Mouse (Mus musculus): ENCODE data around the gene Mrpl52. TPM values are rescaled to one million over a fixed set of nuclear protein-coding genes. Genes with fewer than 3 reads are reported as not detected.

Mrpl52 gene
- total RNA-seq, 2 experiments from 2014 or later = 143 to 155 TPM

DNA sequence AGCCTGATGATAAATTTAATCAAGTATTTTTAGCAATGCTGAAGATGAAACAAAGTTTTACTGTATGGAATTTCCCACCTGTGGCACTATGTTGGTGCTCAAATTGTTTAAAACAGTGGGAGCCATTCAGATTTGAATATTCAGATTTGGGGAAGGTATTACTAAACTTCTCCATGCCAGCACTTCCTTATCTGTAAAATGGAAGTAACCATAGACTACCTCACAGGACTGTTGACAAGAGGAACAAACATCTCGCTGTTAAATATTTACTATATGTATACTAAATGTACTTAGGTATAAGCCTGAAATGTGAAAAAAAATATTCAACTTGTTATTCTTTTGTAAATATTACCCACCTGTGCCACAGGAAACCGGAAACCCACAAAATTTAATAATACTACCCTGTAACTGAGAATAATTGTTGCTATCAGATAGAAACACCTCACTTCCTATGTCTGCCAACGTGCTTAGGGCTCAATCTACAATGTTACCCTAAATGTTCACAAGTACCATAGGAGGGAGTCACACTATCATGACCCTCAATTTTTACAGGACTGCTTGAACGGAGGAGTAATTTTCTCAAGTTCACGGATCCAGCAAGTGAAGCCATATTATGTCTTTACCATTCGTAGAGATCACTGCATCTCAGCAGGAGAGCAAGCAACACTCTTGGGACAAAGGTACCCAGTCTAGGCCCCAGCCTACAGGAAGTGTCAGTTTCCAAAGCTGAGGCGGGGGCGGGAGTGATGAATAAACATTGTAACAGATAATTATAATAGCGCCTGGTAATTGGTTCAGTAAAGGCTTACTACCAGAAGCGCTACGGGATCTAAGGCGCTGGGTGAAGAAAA lies 36.6 kb downstream of the Mrpl52 start:
- intact Hi-C loops (cut with DNase I) = no loop called here
- no peak for DNase-seq

DNA sequence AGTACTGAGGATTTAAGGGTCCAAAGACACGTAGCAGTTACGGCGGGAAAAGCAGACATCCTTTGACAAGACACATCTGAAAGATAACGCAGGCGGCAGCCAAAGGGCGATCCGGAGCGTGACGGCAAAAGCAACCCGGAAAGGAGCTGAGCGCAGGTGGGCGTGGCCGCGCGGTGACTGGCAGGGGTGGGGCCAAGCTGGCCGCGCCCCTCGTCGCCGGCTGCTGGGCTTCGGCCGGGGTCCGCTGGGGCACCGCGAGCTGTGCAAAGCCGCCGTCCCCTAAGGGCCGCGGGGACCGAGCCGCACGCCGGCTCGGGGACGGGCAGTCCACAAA lies 37.2 kb downstream of the Mrpl52 start, which contains the start of gene Lrp10:
Gene Lrp10, plus strand, starts transcription at position 179 of the 334 bp plus-strand sequence.
- intact Hi-C loops (cut with DNase I) = loop anchor here (1.0 kb wide), 1 partner anchor 30 kb away; no protein-coding TSS in a partner anchor
- DNase-seq = peak; percentile 91 to 92

DNA sequence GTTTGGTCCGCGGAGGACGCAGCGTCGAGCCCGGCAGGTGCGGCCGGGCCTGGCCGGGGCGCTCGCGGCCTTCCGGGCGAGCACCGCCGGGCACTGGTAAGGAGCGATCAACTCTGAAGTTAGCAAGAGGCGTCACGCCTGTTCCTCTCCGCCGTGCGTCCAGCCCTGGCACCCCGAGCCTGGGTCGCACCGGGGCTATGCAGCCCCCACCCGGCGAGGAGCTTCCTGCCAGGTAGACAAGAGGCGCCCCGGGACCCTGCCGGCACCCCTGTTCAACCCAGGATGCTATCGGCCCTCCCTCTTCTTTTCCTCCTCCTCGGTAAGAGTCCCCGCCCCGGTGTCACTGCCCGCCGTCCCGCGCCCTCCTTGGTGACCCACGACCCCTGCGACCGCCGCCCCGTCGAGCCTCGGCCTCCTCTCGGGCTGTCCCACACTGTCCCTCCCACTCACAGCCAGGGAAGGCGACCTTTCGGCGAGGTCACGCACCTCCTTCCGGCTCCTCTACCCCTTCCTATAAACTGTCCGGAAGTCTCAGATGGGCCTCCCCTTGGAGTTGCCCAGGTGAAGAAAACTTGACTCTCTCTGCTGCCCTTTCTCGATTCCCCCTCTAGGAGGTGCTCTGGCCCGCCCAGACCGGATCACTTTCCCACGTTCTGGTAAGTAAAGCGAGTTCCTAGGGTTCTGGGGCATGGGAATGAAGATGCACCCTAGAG lies 37.7 kb downstream of the Mrpl52 start:
- intact Hi-C loops (cut with DNase I) = loop anchor here (1.0 kb wide), 1 partner anchor 30 kb away; no protein-coding TSS in a partner anchor
- peak; percentile 75 to 80 for DNase-seq

DNA sequence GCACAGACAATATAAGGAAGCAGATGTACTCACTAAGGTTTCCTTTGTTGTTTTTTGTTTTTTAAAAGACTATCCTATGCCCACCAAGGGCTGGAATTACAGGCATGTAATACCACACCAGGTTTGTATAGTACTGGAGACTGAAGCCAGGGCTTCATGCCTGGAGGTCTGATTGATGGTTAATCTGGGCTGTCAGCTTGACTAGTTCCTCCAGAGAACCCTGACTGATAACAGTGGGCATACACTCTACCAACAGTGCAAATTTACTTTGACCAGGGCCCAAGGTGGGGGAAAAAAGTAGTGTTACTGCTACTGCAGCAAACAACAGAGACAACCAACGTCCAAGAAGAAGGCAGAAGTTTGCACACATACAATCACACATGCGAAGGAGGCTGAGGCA lies 44.8 kb downstream of the Mrpl52 start:
- DNase-seq = no peak
- intact Hi-C loops (cut with DNase I) = no loop called here

DNA sequence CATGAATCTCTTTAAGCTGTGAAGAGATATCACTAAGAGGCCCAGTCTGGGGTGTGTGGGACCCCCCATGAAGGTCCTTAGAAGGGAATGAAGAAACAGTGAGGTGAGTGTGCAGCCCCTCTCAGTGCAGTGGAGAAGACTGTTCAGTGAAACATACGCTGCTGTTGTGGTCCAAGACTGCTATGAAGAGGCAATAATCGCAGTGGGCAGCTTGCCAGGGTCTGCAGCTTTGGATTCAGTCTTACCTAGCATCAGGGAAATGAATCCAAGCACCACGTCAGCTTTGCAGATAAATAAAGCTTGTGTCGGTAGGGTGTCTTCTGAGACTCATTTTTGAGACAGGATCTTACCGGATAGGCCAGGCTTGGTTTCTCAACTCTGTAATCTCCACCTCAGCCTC lies 46.0 kb downstream of the Mrpl52 start:
- DNase-seq = peak in 1 of 2 experiments; percentile 41
- intact Hi-C loops (cut with DNase I) = no loop called here

DNA sequence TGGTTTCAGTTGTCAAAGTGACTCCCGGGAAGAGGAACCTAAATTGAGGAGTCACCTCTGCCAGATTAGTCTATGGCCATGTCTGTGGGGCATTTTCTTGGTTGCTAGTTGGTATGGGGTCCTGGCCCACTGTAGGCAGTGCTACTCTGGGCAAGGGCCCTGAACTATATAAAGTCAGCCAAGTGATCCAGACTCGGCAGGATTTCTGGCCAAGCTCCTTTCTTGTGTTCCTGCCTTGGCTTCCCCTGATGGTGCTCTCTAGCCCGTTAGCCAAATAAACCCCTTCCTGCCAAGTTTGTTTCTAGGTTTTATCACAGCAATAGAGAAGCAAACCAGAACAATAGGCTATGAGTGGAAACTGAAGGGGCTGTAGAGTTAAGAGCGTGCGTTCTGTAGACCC lies 48.0 kb downstream of the Mrpl52 start:
- intact Hi-C loops (cut with DNase I) = no loop called here
- no peak for DNase-seq

DNA sequence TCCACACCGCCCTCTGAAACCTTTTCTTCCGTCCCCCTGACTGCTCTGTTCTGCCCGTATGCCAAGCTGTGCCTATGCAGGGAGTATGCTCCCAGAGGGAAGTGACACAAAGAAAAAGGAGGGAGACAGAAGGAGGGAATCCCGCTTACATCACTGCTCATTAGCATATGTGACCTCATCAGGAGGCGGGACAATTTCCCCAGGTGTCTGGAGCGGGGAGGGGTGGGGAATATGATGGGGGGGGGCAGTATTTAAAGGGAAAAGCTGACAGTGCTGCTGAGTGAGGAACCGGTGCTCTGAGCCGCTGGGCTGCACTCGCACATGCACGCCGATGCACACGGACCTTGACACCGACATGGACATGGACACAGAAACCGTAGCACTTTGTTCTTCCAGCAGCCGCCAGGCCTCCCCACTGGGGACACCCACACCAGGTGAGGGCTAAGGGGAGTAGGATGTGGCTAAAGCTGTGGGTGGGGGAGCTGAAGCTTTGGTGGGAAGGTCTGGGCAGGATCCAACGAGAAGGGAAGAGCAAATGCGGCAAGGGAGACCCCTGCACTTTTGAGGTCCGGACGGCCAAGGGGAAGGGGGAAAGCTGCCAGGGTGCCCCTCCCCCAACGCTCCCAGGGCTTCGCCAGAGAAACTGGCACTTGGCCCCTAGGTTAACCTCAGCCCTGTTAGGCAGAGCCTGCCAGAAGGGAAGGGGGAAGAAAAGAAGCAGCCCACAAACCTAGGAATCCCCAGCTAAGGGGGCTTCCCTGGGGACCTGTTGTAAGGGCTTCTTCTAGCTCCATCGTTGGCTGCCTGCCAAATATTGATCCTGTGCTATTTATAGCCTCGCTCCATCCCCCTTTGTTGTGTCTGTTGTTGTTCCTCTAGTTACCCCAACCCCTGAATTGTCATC lies 49.5 kb downstream of the Mrpl52 start, which contains the start of gene Rem2:
Gene Rem2, plus strand, starts transcription at position 160 of the 904 bp plus-strand sequence.
- peak in 1 of 2 experiments; percentile 48 for DNase-seq

DNA sequence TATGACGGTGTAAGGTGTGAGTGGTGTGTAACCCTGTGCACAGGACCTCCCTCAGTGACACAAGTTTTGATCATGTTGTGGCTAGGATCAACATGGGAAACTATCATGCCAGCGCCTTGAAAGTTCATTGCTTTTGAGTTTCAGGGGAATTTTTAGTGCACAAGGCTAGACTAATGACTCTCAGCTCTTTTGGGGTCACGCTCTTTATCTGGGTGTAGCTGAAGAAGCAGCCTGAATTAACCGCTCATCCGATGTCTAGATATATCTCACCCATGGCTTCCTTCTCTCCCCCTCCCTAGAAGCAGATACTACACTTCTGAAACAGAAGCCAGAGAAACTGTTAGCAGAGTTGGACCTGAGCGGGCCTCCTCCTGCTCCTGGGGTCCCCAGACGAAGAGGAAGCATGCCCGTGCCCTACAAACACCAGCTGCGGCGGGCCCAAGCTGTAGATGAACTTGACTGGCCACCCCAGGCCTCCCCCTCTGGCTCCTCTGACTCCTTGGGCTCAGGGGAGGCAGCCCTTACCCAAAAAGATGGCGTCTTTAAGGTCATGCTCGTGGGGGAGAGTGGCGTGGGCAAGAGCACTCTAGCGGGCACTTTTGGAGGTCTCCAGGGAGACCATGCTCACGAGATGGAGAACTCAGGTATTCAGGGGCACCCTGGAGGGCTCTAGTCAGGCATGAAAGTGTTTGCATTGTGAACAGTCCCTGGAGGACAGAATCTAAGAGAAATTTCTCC lies 50.6 kb downstream of the Mrpl52 start:
- DNase-seq = no peak
- intact Hi-C loops (cut with DNase I) = no loop called here

More for the DNA sequence above, 49.5 kb downstream of the Mrpl52 start, which contains the start of gene Rem2:
- intact Hi-C loops (cut with DNase I) = no loop called here

Other genes with a start within 250 kb of the Mrpl52 start
- 100 to 1,000 TPM; 121 TPM for gene Dad1, start 172.8 kb upstream of the Mrpl52 start, total RNA-seq (2021)
- 10 to 100 TPM; 55.9 to 67.1 TPM for gene Abhd4, start 172.7 kb upstream of the Mrpl52 start, total RNA-seq (2021)
- not detected for gene Olfr49, start 142.0 kb upstream of the Mrpl52 start, total RNA-seq (2021)
- 100 to 1,000 TPM; 121 to 125 TPM for gene Oxa1l, start 66.1 kb upstream of the Mrpl52 start, total RNA-seq (2021)
- 1 to 10 TPM; 6.6 to 8.1 TPM for gene Slc7a7, start 9.1 kb upstream of the Mrpl52 start, total RNA-seq (2021)
- 100 to 1,000 TPM; 106 to 116 TPM for gene Mmp14, start 4.7 kb downstream of the Mrpl52 start, total RNA-seq (2021)
- 10 to 100 TPM; 87.9 to 91.3 TPM for gene Lrp10, start 37.2 kb downstream of the Mrpl52 start, total RNA-seq (2021)
- gene Rem2, start 49.2 kb downstream of the Mrpl52 start, total RNA-seq (2021) = not detected
- 10 to 100 TPM; 32.9 to 38.2 TPM for gene Prmt5, start 90.6 kb downstream of the Mrpl52 start, total RNA-seq (2021)
- gene Haus4, start 127.7 kb downstream of the Mrpl52 start, total RNA-seq (2021) = 10 to 100 TPM; 15.0 to 15.8 TPM
- 10 to 100 TPM; 14.5 to 16.0 TPM for gene Ajuba, start 150.6 kb downstream of the Mrpl52 start, total RNA-seq (2021)
- 1 to 10 TPM; 4.2 to 4.9 TPM for gene 4931414P19Rik, start 179.1 kb downstream of the Mrpl52 start, total RNA-seq (2021)
- gene Psmb5, start 191.1 kb downstream of the Mrpl52 start, total RNA-seq (2021) = 100 to 1,000 TPM; 206 to 207 TPM
- gene Psmb11, start 194.5 kb downstream of the Mrpl52 start, total RNA-seq (2021) = not detected
- not detected for gene Gm17606, start 214.0 kb downstream of the Mrpl52 start, total RNA-seq (2021)
- 1 to 10 TPM; 1.3 TPM for gene Cdh24, start 214.5 kb downstream of the Mrpl52 start, total RNA-seq (2021)

Data from heart, postnatal 10 days (tissue).